Mouse (Mus musculus) monocyte, adult 5-6 weeks (primary cell): ENCODE measurements around the gene Asprv1. TPM values are rescaled to one million over a fixed set of nuclear protein-coding genes. Genes with fewer than 3 reads are reported as not detected.
A peak's percentile ranks its signal among the peaks of the same experiment; 100 is the strongest.

Source experiments
- ATAC-seq: fragments of 153-309, 156-312 bp; replicated peaks from 2 replicates; pipeline ENCODE4 v1.8.0; 2017; ENCODE audit warnings: mild to moderate bottlenecking; ENCODE audit not compliant: low TSS enrichment, insufficient number of reproducible peaks, severe bottlenecking, poor library complexity, low FRiP score
- total RNA-seq: library from RNA; stranded (forward); fragments of 200-1000, 200-491, 200-594 nt; gene quantifications from 3 replicates; pipeline ENCODE4 v1.2.3, GENCODE M21; 2017

The Asprv1 gene
- total RNA-seq = 0.29 to 0.96 TPM in 2 of 3 replicates, not detected in the other

GRCm38 (mm10) chr6:86627946-86628345, at the start of gene Asprv1:
TSS of gene Asprv1 (plus strand) at chr6:86628164.
- ATAC-seq = no peak

GRCm38 (mm10) chr6:86578396-86578795, 49.6 kb upstream of the Asprv1 start:
- ATAC-seq = no peak

- peak; percentile 62; the same call in 1 of the 2 replicates for ATAC-seq
Observed at GRCm38 (mm10) chr6:86579066-86579784, 48.7 kb upstream of the Asprv1 start.

GRCm38 (mm10) chr6:86579926-86580325, 48.0 kb upstream of the Asprv1 start:
- ATAC-seq = no peak

- ATAC-seq = no peak
Observed at GRCm38 (mm10) chr6:86583141-86583540, 44.8 kb upstream of the Asprv1 start.

- no peak for ATAC-seq
Observed at GRCm38 (mm10) chr6:86583601-86584215, 44.3 kb upstream of the Asprv1 start.

- no peak; the same call in 1 of the 2 replicates for ATAC-seq
Observed at GRCm38 (mm10) chr6:86584296-86585015, 43.5 kb upstream of the Asprv1 start.

DNA sequence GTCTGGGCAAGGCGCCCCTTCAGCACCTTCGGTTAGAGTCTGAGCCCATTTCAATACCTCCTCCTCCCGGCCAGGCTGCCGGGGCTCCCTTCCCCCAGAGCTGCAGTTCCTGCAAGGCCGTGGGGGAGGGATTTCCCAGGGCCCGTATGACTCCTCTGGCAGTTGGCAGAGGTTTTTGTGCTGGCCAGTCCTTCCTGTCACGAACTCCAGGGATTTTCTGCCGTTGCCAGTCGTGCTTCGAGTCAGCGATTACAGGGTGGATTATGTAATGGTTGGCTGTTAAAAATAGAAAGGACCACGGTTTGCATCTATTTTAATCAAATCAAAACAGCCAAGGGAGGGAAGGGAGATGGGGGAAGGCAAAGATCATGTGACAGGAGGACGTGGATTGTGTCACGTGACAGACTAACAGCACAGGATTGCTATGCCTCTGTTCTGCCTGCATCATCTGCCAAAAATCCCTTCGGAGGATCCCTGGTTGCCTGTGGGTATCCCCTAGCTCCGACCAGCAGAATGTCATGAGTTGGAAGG, 42.8 kb upstream of the Asprv1 start:
- ATAC-seq = peak; percentile 79

- ATAC-seq = no peak
Observed at GRCm38 (mm10) chr6:86586070-86586469, 41.9 kb upstream of the Asprv1 start.

GRCm38 (mm10) chr6:86588429-86588828, 39.5 kb upstream of the Asprv1 start:
- no peak for ATAC-seq

- ATAC-seq = peak; percentile 70
Observed at GRCm38 (mm10) chr6:86593146-86593897, 34.6 kb upstream of the Asprv1 start.

GRCm38 (mm10) chr6:86594636-86595035, 33.3 kb upstream of the Asprv1 start:
- no peak for ATAC-seq

DNA sequence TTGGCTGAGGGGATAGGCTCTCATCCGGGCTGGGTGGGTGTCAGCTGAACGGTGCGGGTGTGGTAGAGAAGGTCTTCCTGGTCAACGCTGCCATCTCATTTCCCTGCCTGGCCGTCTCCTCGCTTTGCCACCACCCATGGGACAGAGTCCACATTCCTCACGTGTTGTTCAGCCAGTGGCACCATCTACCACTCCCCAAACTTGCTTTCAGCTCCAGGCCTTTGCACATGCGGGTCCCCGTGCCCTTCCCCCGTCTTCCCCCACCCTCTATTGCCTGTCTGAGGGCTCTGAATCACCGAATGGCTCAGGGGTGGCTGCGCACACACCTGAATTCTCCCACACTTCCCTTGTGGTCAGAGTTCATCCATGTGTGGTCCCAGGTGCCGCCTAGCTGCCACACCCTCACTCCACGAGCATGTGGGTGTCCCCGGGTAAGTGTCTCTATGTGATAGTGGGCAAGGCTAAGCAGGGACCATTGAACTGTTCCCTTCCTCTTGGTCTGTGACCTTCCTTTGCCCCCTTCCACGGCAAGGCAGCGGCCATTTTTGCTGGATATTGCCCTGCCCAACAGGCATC, 32.0 kb upstream of the Asprv1 start:
- ATAC-seq = no peak

- no peak for ATAC-seq
Observed at GRCm38 (mm10) chr6:86598742-86599193, 29.2 kb upstream of the Asprv1 start.

- ATAC-seq = peak; percentile 68; the same call in 1 of the 2 replicates
Observed at GRCm38 (mm10) chr6:86599197-86599596, 28.8 kb upstream of the Asprv1 start.

GRCm38 (mm10) chr6:86599951-86600414, 28.0 kb upstream of the Asprv1 start:
- peak; percentile 48 for ATAC-seq

GRCm38 (mm10) chr6:86605260-86605659, 22.7 kb upstream of the Asprv1 start:
- no peak for ATAC-seq

DNA sequence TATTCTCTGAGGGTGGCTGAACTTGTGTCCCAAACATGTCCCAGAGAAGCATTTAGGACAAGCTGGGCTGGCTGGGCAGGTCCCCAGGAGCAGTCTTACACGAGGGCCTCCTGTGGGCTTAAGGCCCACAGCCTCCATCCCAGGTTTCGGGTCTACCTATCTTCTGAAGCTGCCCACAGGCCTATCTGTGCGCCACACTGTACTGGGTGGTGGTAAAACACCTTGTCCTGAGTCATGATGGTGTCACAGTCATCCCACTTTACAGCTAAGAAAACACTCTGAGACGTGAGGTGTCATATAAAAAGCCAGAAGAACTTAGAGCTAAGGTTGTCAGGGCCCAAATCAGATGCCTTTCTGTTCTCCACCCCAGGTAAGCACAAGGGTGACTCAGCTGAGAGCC, 21.7 kb upstream of the Asprv1 start:
- no peak for ATAC-seq
